Mouse (Mus musculus): Measurements from ENCODE around the gene Bco1.

GRCm38 (mm10) chr8:117111641-117112040, 16.0 kb downstream of the Bco1 start:
- no peak for TF ChIP-seq POLR2A (IDR thresholded peaks at IDR 0.05; ENCODE audit: control insufficient read depth, extremely low read depth, insufficient read depth, low read length, poor library complexity)
- no peak for TF ChIP-seq CTCF (IDR thresholded peaks at IDR 0.05; ENCODE audit: borderline replicate concordance, control insufficient read depth, extremely low read depth, insufficient read depth, low read length, poor library complexity)
